ENCODE assay signal across 8 mouse cellular contexts in genomic region chr16:30066852-30067301, GRCm38 (mm10). TPM values are rescaled to one million over a fixed set of nuclear protein-coding genes. Genes with fewer than 3 reads are reported as not detected.
DNase-seq lines count a peak whose midpoint lies in the region; ATAC-seq and TF ChIP-seq lines count a peak whose summit lies in the region.

No protein-coding gene starts in this region.

- TF ChIP-seq POLR2A in embryonic fibroblast, embryonic 13.5 days (IDR thresholded peaks at IDR 0.05; ENCODE audit: low read depth, low read length) = peak; percentile 48; the same call in 1 of the 2 replicates
- TF ChIP-seq POLR2A in testis, adult 2 months (IDR thresholded peaks at IDR 0.05; ENCODE audit: control insufficient read depth, low read depth, low read length) = 0 out of 2 replicates have a peak, but pooled peaks have one; percentile 1

- H3K4me1 ChIP-seq in embryonic fibroblast, embryonic 13.5 days (ENCODE audit: control insufficient read depth, insufficient read depth, low read length) = peaks cover 6% of the 10 kb centered on the region
- peaks cover 48% of the 10 kb centered on the region for H3K4me1 ChIP-seq in heart, embryonic 15.5 days (replicated peaks)
- H3K4me1 ChIP-seq in liver, embryonic 13.5 days (replicated peaks) = peaks cover 70% of the 10 kb centered on the region
- H3K4me1 ChIP-seq in neural tube, embryonic 12.5 days = peaks cover 52% of the 10 kb centered on the region
- H3K4me1 ChIP-seq in testis, adult 2 months (ENCODE audit: control insufficient read depth, insufficient read depth, low read length) = peaks cover 53% of the 10 kb centered on the region

- H3K9ac ChIP-seq in heart, embryonic 15.5 days = peak overlapping the region; percentile 80
- peak overlapping the region; percentile 66 for H3K9ac ChIP-seq in liver, embryonic 13.5 days
- peak overlapping the region; percentile 69 for H3K9ac ChIP-seq in neural tube, embryonic 12.5 days

- 0 out of 2 replicates have a peak, but pooled peaks have one; percentile 4 for ATAC-seq in heart, embryonic 15.5 days (replicated peaks; ENCODE audit: insufficient number of reproducible peaks, insufficient read depth, low FRiP score, low read depth)
- 0 out of 2 replicates have a peak, but pooled peaks have one; percentile 8 for ATAC-seq in liver, embryonic 13.5 days (ENCODE audit: low read depth)
- ATAC-seq in neural tube, embryonic 12.5 days (ENCODE audit: low FRiP score, low read depth) = no peak

- H3K27me3 ChIP-seq in heart, embryonic 15.5 days = peaks cover 4% of the 10 kb centered on the region; the same call in 1 of the 2 replicates
- H3K27me3 ChIP-seq in liver, embryonic 13.5 days = peaks cover 95% of the 10 kb centered on the region
- H3K27me3 ChIP-seq in neural tube, embryonic 12.5 days (replicated peaks) = peaks cover 5% of the 10 kb centered on the region; the same call in 1 of the 2 replicates
- H3K27me3 ChIP-seq in testis, adult 2 months (ENCODE audit: control insufficient read depth, insufficient read depth, low read length) = peaks cover 12% of the 10 kb centered on the region

- peak; percentile 90 to 92 for DNase-seq in B cell, adult 2 months
- DNase-seq in adrenal gland, postnatal 25 days = peak; percentile 90
- peak; percentile 92 for DNase-seq in kidney, postnatal 10 days
- DNase-seq in liver, embryonic 13.5 days = no peak

- peak overlapping the region; percentile 82 for H3K27ac ChIP-seq in embryonic fibroblast, embryonic 13.5 days (ENCODE audit: insufficient read depth, low read length)
- H3K27ac ChIP-seq in heart, embryonic 15.5 days = peak overlapping the region; percentile 99
- H3K27ac ChIP-seq in liver, embryonic 13.5 days = peak overlapping the region; percentile 73
- H3K27ac ChIP-seq in neural tube, embryonic 12.5 days = peak overlapping the region; percentile 67
- peak overlapping the region; percentile 81 for H3K27ac ChIP-seq in testis, adult 2 months (ENCODE audit: control insufficient read depth, insufficient read depth, low read depth, low read length)

- no peaks in the 10 kb centered on the region for H3K36me3 ChIP-seq in heart, embryonic 15.5 days
- 0 out of 2 replicates have a peak, but pooled peaks cover 3% of the 10 kb centered on the region for H3K36me3 ChIP-seq in liver, embryonic 13.5 days
- H3K36me3 ChIP-seq in neural tube, embryonic 12.5 days = no peaks in the 10 kb centered on the region
- H3K36me3 ChIP-seq in testis, adult 2 months (ENCODE audit: control insufficient read depth, insufficient read depth, low read length) = no peaks in the 10 kb centered on the region

- peak overlapping the region; percentile 97 for H3K4me2 ChIP-seq in heart, embryonic 15.5 days
- H3K4me2 ChIP-seq in liver, embryonic 13.5 days = peak overlapping the region; percentile 65
- H3K4me2 ChIP-seq in neural tube, embryonic 12.5 days (replicated peaks) = peak overlapping the region; percentile 95

- no peaks in the 10 kb centered on the region for H3K9me3 ChIP-seq in heart, embryonic 15.5 days (replicated peaks)
- H3K9me3 ChIP-seq in liver, embryonic 13.5 days (replicated peaks) = no peaks in the 10 kb centered on the region
- H3K9me3 ChIP-seq in neural tube, embryonic 12.5 days = no peaks in the 10 kb centered on the region

- H3K4me3 ChIP-seq in embryonic fibroblast, embryonic 13.5 days (ENCODE audit: insufficient read depth, low read length) = peak overlapping the region; percentile 65
- H3K4me3 ChIP-seq in heart, embryonic 15.5 days = peak overlapping the region; percentile 73
- H3K4me3 ChIP-seq in liver, embryonic 13.5 days (replicated peaks) = peak overlapping the region; percentile 59
- H3K4me3 ChIP-seq in neural tube, embryonic 12.5 days = peak overlapping the region; percentile 63
- H3K4me3 ChIP-seq in testis, adult 2 months (ENCODE audit: control insufficient read depth, low read depth, low read length) = peak overlapping the region; percentile 86

- TF ChIP-seq CTCF in embryonic fibroblast, embryonic 13.5 days (IDR thresholded peaks at IDR 0.05; ENCODE audit: borderline replicate concordance, insufficient read depth, low read length) = no peak
- TF ChIP-seq CTCF in testis, adult 2 months (IDR thresholded peaks at IDR 0.05; ENCODE audit: control insufficient read depth, insufficient read depth, insufficient replicate concordance, low read depth, low read length) = 0 out of 2 replicates have a peak, but pooled peaks have one; percentile 21

- WGBS in heart, embryonic 15.5 days = under 1% methylated on average over 46 of the region's 46 CpGs
- under 1% methylated on average over 46 of the region's 46 CpGs for WGBS in liver, embryonic 13.5 days (ENCODE audit: insufficient replicate concordance)
- WGBS in neural tube, embryonic 12.5 days = under 1% methylated on average over 46 of the region's 46 CpGs

RNA-seq across cellular contexts. Expression of gene Hes1, which starts 2.7 kb away (rescaled TPM):
- 32.5 and 34.2 TPM in 2 replicates for total RNA-seq in adrenal gland, postnatal 25 days (2021)
- polyA plus RNA-seq in embryonic fibroblast, embryonic 13.5 days (2011; ENCODE audit: insufficient read length, low read depth, missing spikeins) = 88.5 and 106 TPM in 2 replicates
- 23.2 and 29.0 TPM in 2 replicates for polyA plus RNA-seq in heart, embryonic 15.5 days (2015; fragmentation: Nextera tagmentation; extraction: Ambion mirVana)
- polyA plus RNA-seq in liver, embryonic 13.5 days (2015; fragmentation: Nextera tagmentation; extraction: Ambion mirVana) = 5.9 and 6.9 TPM in 2 replicates
- polyA plus RNA-seq in neural tube, embryonic 12.5 days (2016; fragmentation: Nextera tagmentation; extraction: Ambion mirVana) = 50.5 and 51.1 TPM in 2 replicates
- polyA plus RNA-seq in testis, adult 2 months (2012; rRNA removed) = 9.7 and 12.4 TPM in 2 replicates
